Mouse (Mus musculus) stomach, postnatal 0 days (tissue): Measurements from ENCODE around the gene Psmb6. TPM values are rescaled to one million over a fixed set of nuclear protein-coding genes. Genes with fewer than 3 reads are reported as not detected.

Experiments
- ATAC-seq: fragments of 200-750 bp; cut with Nextera tagmentation; 2 replicates; pipeline ENCODE4 v1.8.0; 2017; ENCODE audit not compliant: low FRiP score, low TSS enrichment
- DNase-seq: peaks from one replicate; pipeline ENCODE4 v3.0.0-alpha.2; 2016; ENCODE audit warnings: low spot score
- H3K27ac ChIP-seq: fragments of 300-500 bp; sonication (generic); replicated peaks from 2 replicates; pipeline ENCODE4 v1.5.1; 2014; ENCODE audit warnings: mild to moderate bottlenecking, control low read depth
- H3K27me3 ChIP-seq: fragments of 300-500 bp; sonication (generic); 2 replicates; pipeline ENCODE4 v1.6.1; 2014; ENCODE audit warnings: low read length; ENCODE audit not compliant: control insufficient read depth, insufficient read depth
- H3K36me3 ChIP-seq: fragments of 300-500 bp; sonication (generic); 2 replicates; pipeline ENCODE4 v1.6.1; 2014; ENCODE audit warnings: low read length, mixed read lengths; ENCODE audit not compliant: control insufficient read depth, insufficient read depth
- H3K4me1 ChIP-seq: fragments of 300-500 bp; sonication (generic); replicated peaks from 2 replicates; pipeline ENCODE4 v1.6.1; 2014; ENCODE audit warnings: antibody characterized with exemption; ENCODE audit not compliant: control insufficient read depth, insufficient read depth
- H3K4me2 ChIP-seq: fragments of 300-500 bp; sonication (generic); replicated peaks from 2 replicates; pipeline ENCODE4 v1.6.1; 2014; ENCODE audit warnings: low read depth, mild to moderate bottlenecking, control low read depth, moderate library complexity
- H3K4me3 ChIP-seq: fragments of 300-500 bp; sonication (generic); 2 replicates; pipeline ENCODE4 v1.5.1; 2014; ENCODE audit warnings: low read depth, low read length, control low read depth
- H3K9ac ChIP-seq: fragments of 300-500 bp; sonication (generic); 2 replicates; pipeline ENCODE4 v1.6.1; 2014; ENCODE audit warnings: mild to moderate bottlenecking, low read length, control low read depth, mixed read lengths
- H3K9me3 ChIP-seq: fragments of 300-500 bp; sonication (generic); 2 replicates; pipeline ENCODE4 v1.6.1; 2016; ENCODE audit warnings: low read length; ENCODE audit not compliant: control insufficient read depth
- CTCF ChIP-seq: IDR thresholded peaks from 2 replicates; pipeline ENCODE4 v1.5.1; 2016; ENCODE audit warnings: antibody characterized with exemption, low read depth, mild to moderate bottlenecking, moderate library complexity
- EP300 ChIP-seq: optimal IDR thresholded peaks from 2 replicates; pipeline ENCODE3; 2016; ENCODE audit warnings: antibody characterized with exemption
- WGBS: fragments of 180-500 bp; shearing (Covaris S2); extraction: QIAGEN DNeasy Blood & Tissue Kit; methylation state at CpG from one replicate; pipeline ENCODE4 v1.1.7; 2014; 5-methylcytosine and 5-hydroxymethylcytosine counted together
- polyA plus RNA-seq: library from polyadenylated mRNA; unstranded; fragments of >200 nt; fragmentation: Nextera tagmentation; extraction: Ambion mirVana; gene quantifications from 2 replicates; pipeline ENCODE4 v1.2.1, GENCODE M21; 2015

The Psmb6 gene
- polyA plus RNA-seq, 1 experiment from 2014 or later, result 537 TPM

DNA sequence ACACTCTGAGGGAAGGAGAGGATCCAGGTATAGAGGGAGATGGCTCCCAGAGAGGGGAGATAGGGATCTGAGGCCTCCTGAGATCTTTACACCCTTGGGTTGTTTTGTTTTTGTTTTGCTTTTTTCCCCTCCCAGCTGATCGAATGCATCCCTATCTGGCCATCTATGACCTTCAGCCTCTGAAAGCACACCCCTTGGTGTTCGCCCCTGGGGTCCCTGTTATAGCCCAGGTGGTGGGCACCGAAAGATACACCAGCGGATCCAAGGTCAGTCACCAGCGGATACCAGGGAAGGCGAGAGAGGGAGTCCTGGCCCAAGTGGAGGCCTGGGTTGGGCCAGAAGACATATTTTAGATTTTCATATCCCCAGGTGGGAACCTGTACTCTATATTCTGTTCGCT is 15.8 kb downstream of the Psmb6 start:
- Histone ChIP-seq H3K4me2 (peak overlapping the region; percentile 75), H3K9ac (peak overlapping the region; percentile 45), H3K4me1 (0 out of 2 replicates have a peak, but pooled peaks cover 3% of the 10 kb centered on the region), H3K27me3 (no peaks in the 10 kb centered on the region), H3K4me3 (peak overlapping the region; percentile 71), H3K9me3 (no peaks in the 10 kb centered on the region), H3K36me3 (no peaks in the 10 kb centered on the region), H3K27ac (peak overlapping the region; percentile 91)
- ATAC-seq (no peak), DNase-seq (no peak)
- TF ChIP-seq CTCF (no peak), EP300 (no peak)
- 86% methylated on average over 7 of the region's 7 CpGs for WGBS

GRCm38 (mm10) chr11:70541415-70541814 is 16.2 kb downstream of the Psmb6 start:
- H3K27me3 ChIP-seq, result no peaks in the 10 kb centered on the region
- 0 out of 2 replicates have a peak, but pooled peaks cover 3% of the 10 kb centered on the region for H3K4me1 ChIP-seq
- no peak for ATAC-seq
- no peaks in the 10 kb centered on the region for H3K9me3 ChIP-seq
- H3K27ac ChIP-seq, result 0 out of 2 replicates have a peak overlapping the region, but pooled peaks have one; percentile 91
- peak overlapping the region; percentile 8; the same call in 1 of the 2 replicates for H3K4me3 ChIP-seq
- 66% methylated on average over 5 of the region's 5 CpGs for WGBS
- no peak for DNase-seq
- peak overlapping the region; percentile 45; the same call in 1 of the 2 replicates for H3K9ac ChIP-seq
- H3K36me3 ChIP-seq, result no peaks in the 10 kb centered on the region
- TF ChIP-seq EP300, result no peak
- TF ChIP-seq CTCF, result no peak
- peak overlapping the region; percentile 75 for H3K4me2 ChIP-seq

GRCm38 (mm10) chr11:70544496-70544895 is 19.3 kb downstream of the Psmb6 start:
- TF ChIP-seq EP300 (no peak), CTCF (no peak)
- WGBS, result 63% methylated on average over 7 of the region's 7 CpGs
- DNase-seq, result no peak

GRCm38 (mm10) chr11:70551526-70551925 is 26.4 kb downstream of the Psmb6 start:
- Histone ChIP-seq H3K27me3 (no peaks in the 10 kb centered on the region), H3K4me2 (no peak overlapping the region), H3K9me3 (no peaks in the 10 kb centered on the region), H3K4me3 (no peak overlapping the region), H3K4me1 (no peaks in the 10 kb centered on the region), H3K27ac (no peak overlapping the region; the same call in 1 of the 2 replicates), H3K9ac (no peak overlapping the region), H3K36me3 (peaks cover 16% of the 10 kb centered on the region; the same call in 1 of the 2 replicates)
- ATAC-seq, result no peak
- TF ChIP-seq EP300 (no peak), CTCF (no peak)
- DNase-seq, result no peak
- 91% methylated on average over 8 of the region's 8 CpGs for WGBS

More at GRCm38 (mm10) chr11:70544496-70544895, 19.3 kb downstream of the Psmb6 start:
- Histone ChIP-seq H3K9ac (no peak overlapping the region), H3K4me2 (no peak overlapping the region), H3K4me1 (0 out of 2 replicates have a peak, but pooled peaks cover 3% of the 10 kb centered on the region), H3K27me3 (no peaks in the 10 kb centered on the region), H3K36me3 (0 out of 2 replicates have a peak, but pooled peaks cover 3% of the 10 kb centered on the region), H3K9me3 (no peaks in the 10 kb centered on the region), H3K27ac (no peak overlapping the region), H3K4me3 (no peak overlapping the region)
- ATAC-seq, result no peak

- H3K27me3 ChIP-seq, result no peaks in the 10 kb centered on the region
- 0 out of 2 replicates have a peak overlapping the region, but pooled peaks have one; percentile 24 for H3K27ac ChIP-seq
- H3K4me2 ChIP-seq, result no peak overlapping the region
- TF ChIP-seq EP300 (no peak), CTCF (no peak)
- H3K9me3 ChIP-seq, result no peaks in the 10 kb centered on the region
- no peak overlapping the region for H3K4me3 ChIP-seq
- H3K9ac ChIP-seq, result no peak overlapping the region
- no peaks in the 10 kb centered on the region for H3K4me1 ChIP-seq
- no peak for DNase-seq
- ATAC-seq, result no peak
- H3K36me3 ChIP-seq, result peaks cover 13% of the 10 kb centered on the region; the same call in 1 of the 2 replicates
- 41% methylated on average over 7 of the region's 7 CpGs for WGBS
These were observed 28.8 kb downstream of the Psmb6 start for GRCm38 (mm10) chr11:70553940-70554339.

GRCm38 (mm10) chr11:70557545-70557944 is 32.4 kb downstream of the Psmb6 start:
- H3K9me3 ChIP-seq, result no peaks in the 10 kb centered on the region
- H3K4me1 ChIP-seq, result no peaks in the 10 kb centered on the region
- H3K36me3 ChIP-seq, result peaks cover 13% of the 10 kb centered on the region; the same call in 1 of the 2 replicates
- H3K4me2 ChIP-seq, result no peak overlapping the region
- 89% methylated on average over 9 of the region's 9 CpGs for WGBS
- DNase-seq, result no peak
- H3K4me3 ChIP-seq, result no peak overlapping the region
- no peak overlapping the region for H3K9ac ChIP-seq
- ATAC-seq, result no peak
- H3K27ac ChIP-seq, result no peak overlapping the region
- peak; percentile 31 for TF ChIP-seq CTCF
- no peak for TF ChIP-seq EP300
- H3K27me3 ChIP-seq, result no peaks in the 10 kb centered on the region
